Mouse (Mus musculus) thymus, adult 18-20 months (tissue): Measurements from ENCODE around the gene Ctf1.
"Not testable (repeated sequence)": the region's sequence is repeated elsewhere in the genome, so short reads cannot be mapped to it uniquely, and the experiment has no call there.

Source experiments
- DNase-seq, 2 experiments: peaks; one replicate each; pipeline ENCODE4 v3.0.0; 2022; ENCODE audit warnings: mixed read lengths in 2 of 2

The Ctf1 gene

DNA sequence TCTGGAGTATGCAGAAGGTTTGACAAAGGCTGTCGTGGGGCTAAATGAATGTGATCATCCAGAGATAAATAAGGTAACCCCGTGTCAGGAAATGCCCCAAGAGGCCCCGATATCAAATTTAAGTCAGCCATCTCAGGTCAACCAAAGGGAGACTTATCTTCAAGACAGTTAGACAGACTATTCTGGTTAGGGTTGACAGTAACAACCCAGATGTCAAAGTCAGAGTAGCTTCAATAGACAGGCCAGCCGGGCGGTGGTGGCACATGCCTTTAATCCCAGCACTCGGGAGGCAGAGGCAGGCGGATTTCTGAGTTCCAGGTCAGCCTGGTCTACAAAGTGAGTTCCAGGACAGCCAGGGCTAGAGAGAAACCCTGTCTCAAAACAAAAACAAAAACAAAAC, 18.8 kb upstream of the Ctf1 start:
- not testable (repeated sequence) for DNase-seq

GRCm38 (mm10) chr7:127698986-127699385, 13.6 kb upstream of the Ctf1 start:
- no peak for DNase-seq

GRCm38 (mm10) chr7:127700712-127701331, 11.7 kb upstream of the Ctf1 start:
- DNase-seq, result no peak

DNA sequence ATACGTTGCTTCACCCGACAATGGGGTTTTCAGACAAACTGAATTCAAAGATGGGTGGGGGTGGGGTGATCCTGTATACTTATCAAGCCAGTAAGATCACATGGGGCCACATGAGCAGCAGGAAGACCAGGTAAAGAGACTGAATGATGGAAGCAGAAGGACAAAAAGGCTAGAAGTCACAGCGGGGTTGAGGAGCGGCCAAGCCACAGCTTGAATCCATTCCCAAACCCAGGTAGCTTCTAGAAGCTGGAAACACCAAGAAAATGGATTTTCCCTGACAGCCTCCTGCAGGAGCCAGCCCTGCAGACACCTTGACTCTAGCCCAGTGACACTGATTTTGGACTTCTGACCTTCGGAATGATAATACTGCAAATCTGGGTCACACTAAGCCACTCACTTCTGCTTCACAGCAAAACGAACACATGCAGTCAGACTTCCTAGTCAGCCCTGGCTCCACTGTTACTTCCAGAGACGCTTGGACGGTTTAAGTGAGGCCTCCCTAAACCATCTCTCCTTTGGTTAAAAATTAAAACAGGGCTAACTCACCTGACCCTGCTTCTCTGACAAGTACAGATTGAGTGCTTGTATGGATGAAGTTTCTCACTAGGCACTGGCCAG, 8.9 kb upstream of the Ctf1 start:
- no peak for DNase-seq

- no peak for DNase-seq
These were observed 7.9 kb upstream of the Ctf1 start for GRCm38 (mm10) chr7:127704598-127704997.

- DNase-seq, result no peak
These were observed 6.8 kb upstream of the Ctf1 start for GRCm38 (mm10) chr7:127705706-127706105.

DNA sequence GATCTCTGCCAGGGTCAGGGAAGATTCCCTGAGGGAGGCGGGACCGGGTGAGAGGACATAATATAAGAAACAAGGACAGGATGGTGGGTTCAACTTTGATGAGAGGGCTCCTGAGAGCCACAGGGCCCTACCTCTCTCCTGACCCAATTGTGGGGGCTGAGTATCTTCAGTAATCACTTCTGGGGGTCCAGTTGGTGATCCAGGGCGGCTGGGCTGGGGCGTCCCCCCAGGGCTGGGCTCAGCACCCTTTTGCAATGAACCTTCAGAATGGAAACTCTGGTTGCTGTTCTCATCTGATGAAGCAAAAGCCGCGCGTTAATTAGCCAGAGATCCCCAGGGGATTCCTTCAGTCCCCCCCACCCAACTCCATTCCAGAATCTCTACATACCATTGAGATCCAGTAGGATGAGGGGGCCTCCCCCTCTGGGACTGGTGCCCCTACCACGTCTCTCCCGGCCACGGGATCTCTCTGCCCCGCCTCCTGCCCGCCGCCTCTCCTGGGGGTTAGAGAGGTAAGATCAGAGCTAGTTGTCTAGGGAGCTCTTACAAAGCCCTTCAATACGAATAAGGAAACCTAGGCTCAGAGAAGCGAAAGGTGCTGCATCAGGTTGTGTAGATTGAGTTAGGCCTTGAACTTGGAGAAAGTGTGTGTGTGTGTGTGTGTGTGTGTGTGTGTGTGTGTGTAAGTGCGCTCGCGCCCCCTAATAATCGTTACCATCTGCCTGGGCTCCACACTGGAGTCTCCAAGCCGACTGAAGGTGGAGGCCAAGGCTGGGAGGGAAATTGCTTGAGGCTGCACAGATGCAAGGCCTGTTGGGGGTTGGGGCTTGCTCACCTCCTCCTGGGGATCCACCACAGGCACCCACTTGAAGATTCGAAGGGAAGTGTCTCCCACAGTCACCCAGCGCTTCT, 5.2 kb upstream of the Ctf1 start:
- DNase-seq, result peak in 1 of 2 experiments; percentile 35

- no peak for DNase-seq
These were observed 4.7 kb upstream of the Ctf1 start for GRCm38 (mm10) chr7:127707957-127708206.

DNA sequence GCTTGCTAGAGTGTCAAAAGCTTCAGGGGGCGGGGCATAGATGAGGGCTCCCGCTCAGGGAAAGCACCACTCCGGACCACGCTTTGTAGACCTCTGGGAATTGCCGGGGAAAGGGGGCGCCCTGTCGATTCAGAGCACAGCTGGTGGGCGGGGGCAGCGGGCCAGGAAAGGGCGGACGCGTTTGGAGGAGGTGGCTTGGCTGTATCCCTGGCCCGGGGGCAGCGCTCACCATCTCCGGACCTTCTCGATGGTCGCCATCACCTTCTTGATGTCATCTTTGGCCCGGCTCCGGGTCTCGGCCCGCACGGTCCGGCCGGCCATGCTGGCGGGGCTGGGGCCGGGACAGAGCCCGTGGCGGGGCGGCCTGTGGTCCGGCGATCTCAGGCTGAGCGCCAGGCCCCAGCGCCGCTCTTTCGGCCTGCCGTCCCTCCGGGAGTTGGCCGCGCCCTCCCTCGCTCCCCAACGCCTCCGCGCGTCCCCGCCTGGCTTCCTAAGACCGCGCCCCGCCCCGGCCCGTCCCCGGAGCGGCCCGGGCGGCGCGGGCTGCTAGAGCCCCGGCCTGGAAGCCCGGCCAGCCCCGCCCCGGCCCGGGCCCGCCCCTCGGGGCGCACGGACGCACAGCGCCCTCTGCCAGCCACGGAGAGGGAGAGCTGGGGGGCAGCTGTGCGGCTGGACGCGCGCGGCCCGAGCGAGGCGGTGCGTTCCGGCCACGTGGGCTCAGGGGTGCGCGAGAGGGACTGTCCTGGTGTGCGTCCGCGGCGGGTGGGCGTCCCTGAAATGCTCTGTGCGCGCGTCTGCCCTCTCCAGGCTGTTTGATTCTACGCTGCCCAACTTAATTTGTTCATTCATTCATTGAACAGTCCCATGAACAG, 4.1 kb upstream of the Ctf1 start, which contains the start of gene Bcl7c:
Gene Bcl7c (minus strand): TSS at position 727 of the 872 bp plus-strand sequence.
- DNase-seq, result peak; percentile 74 to 86

- no peak for DNase-seq
These were observed 3.1 kb upstream of the Ctf1 start for GRCm38 (mm10) chr7:127709261-127709979.

DNA sequence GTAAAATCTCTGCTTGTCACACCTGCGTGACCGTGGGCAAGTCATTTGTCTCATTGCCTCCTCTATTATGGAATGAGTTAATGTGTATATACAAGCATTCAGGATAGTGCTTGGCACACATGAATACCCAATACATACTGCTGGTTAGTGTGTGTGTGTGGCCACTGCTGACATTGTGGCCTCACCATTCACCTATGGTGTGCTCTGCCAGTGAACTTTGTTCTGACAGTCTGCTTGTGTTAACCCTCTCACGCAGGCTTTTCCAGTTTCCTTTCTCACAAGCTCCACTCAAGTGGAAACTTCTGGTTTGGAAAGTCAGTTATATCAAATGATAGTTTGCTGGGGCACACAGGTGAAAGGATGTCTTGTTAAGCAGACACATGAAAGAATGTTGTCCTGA, 1.5 kb upstream of the Ctf1 start:
- no peak for DNase-seq

DNA sequence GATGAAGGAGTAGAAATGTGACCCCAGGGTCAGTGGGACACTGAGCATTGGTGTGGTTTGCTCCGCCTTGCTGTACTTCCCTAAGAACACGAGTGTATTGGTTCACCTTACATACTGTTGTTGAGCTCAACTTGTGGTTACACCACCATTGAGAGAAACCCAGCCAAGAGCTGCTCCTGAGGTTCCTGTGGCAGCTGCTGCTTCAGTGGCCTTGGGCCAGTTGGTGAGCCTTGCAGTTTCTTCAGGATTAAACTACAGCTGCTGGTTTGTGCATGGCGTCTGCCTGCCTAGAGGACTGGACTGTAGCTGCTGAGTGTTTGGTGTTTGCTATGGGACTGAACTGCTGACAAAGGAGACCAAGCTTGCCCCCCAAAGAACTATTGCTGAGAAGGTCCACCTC, 1.1 kb upstream of the Ctf1 start:
- DNase-seq, result no peak

DNA sequence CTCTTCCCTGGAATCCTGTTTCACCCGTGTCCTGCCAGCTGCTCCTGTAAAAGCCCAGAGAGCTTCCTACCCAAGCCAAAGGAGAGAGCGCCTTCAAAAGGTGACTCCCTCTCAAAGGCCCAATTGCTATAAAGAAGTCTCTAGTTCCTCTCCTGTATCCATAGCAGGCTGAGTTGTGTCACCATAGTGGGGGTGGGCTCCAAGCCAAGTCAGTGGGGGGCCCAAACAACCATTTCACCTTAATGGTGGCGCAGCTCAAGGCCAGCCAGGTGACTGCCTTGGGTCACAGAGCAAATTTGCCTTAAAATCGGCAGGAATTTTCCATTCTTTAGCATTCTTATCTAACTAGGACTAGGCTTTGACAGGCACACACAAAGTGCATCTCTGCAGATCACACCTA, 2.3 kb downstream of the Ctf1 start:
- no peak for DNase-seq

DNA sequence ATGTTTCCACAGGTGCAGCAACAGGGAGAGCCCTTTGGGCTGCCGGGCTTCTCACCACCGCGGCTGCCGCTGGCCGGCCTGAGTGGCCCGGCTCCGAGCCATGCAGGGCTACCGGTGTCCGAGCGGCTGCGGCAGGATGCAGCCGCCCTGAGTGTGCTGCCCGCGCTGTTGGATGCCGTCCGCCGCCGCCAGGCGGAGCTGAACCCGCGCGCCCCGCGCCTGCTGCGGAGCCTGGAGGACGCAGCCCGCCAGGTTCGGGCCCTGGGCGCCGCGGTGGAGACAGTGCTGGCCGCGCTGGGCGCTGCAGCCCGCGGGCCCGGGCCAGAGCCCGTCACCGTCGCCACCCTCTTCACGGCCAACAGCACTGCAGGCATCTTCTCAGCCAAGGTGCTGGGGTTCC, 4.5 kb downstream of the Ctf1 start:
- DNase-seq, result peak; percentile 23 to 26

DNA sequence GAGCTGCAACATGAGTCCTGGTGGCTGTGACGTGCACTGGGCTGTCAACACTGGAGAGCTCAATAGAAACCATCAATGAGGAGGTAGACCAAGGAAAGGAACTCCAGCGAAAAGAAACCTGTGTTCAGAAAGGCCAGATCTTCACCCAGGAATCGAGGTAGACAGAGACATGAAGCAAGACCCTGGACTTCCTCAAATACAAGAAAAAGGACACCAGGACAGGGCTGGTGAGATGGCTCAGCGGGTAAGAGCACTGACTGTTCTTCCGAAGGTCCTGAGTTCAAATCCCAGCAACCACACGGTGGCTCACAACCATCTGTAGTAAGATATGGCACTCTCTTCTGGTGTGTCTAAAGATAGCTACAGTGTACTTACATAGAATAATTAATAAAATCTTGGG, 5.8 kb downstream of the Ctf1 start:
- no peak for DNase-seq

GRCm38 (mm10) chr7:127719258-127719657, 6.7 kb downstream of the Ctf1 start:
- DNase-seq, result no peak

DNA sequence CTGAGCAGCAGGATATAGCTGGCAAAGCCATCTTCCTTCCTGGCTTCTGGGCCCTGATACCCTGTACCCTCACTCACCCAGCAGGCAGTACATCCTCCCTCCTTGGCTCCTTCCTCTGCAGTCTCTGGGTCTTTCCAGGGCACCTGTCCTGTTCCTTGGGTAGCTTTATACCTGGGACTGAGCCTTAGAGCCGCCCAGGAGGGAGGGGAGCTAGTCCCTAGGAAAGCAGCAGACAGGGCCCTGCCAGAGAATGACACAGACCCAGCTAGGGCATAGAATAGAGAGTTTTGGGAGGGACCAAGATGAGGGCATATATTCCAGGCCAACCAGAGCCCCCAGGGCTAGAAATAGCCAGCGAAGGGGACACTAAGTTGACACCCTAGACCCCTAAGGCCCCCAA, 13.0 kb downstream of the Ctf1 start:
- DNase-seq, result no peak

DNA sequence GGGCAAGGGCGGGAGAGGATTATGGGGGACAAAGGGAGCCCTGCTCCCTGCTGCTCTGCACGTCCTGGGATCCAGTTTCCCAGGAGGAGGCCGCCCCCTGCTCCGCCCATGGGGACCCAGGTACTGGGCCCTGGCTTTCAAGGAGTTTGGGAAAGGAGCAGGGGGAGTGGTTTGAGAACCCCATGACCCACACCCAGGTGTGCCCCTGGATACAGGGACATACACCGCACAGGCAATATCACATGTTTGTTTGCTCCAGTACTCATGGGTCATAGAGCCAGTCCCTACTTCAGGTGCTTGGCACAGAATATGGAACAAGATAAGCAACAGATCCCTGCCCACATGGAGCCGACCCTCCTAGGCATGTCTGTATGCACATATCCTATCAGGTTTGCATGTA, 13.4 kb downstream of the Ctf1 start:
- no peak for DNase-seq

GRCm38 (mm10) chr7:127727898-127728297, 15.4 kb downstream of the Ctf1 start:
- no peak for DNase-seq

GRCm38 (mm10) chr7:127730170-127730569, 17.6 kb downstream of the Ctf1 start:
- DNase-seq, result no peak

- DNase-seq, result not testable (repeated sequence)
These were observed 19.5 kb downstream of the Ctf1 start, which contains the start of gene Ctf2 for GRCm38 (mm10) chr7:127732066-127732465. TSS of gene Ctf2 (minus strand) at chr7:127732166.

DNA sequence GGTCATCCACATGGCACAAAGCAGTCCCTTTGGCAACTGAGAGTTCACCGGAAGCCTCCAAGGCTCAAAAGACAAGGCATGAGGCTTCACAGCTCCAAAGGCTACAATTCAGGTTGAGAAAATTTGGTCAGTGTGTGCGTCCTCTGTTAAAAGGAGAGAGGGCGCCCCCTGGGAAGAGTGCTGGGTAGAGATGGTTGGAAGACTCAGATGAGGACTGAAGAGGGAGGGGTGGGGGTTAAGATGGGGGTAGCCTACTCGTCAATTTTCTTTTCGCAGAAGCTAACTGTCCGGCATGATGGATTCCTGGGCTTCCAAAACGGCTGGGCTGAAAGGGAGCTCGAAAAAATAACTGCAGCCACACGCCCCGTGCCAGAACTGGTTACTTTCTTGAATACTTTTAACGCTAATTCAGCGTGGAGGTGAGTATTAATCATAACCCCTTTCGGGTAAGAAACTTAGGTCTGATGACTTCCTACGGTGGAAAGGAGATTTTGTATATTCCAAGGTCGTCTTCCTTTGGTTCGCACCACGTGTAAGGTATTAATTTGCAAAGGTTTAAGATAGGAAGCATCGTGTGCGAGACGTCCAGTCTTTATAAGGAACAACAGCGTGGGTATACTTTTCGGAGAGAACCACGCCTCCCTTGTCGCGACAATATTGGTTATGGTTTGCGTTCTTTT, 32.0 kb downstream of the Ctf1 start, which contains the start of gene Fbxl19:
Gene Fbxl19 (plus strand): TSS at position 178 of the 680 bp plus-strand sequence.
- peak; percentile 45 to 60 for DNase-seq
